Mouse (Mus musculus) limb, embryonic 14.5 days (tissue): ENCODE measurements around the gene Slc16a14. TPM values are rescaled to one million over a fixed set of nuclear protein-coding genes. Genes with fewer than 3 reads are reported as not detected.

Experiments used
- ATAC-seq: fragments of 200-750 bp; cut with Nextera tagmentation; 2 replicates; pipeline ENCODE4 v1.8.0; 2017; ENCODE audit warnings: low read depth, moderate number of reproducible peaks, moderate TSS enrichment; ENCODE audit not compliant: low FRiP score
- DNase-seq: peaks from one replicate; pipeline ENCODE4 v3.0.0-alpha.2; 2015; ENCODE audit warnings: low spot score
- H3K27ac ChIP-seq: fragments of 300-500 bp; sonication (generic); replicated peaks from 2 replicates; pipeline ENCODE4 v1.5.1; 2014; ENCODE audit warnings: low read depth, mild to moderate bottlenecking, low read length, moderate library complexity, mixed read lengths
- H3K27me3 ChIP-seq: fragments of 300-500 bp; sonication (generic); 2 replicates; pipeline ENCODE4 v1.6.1; 2014; ENCODE audit warnings: low read length, mixed read lengths; ENCODE audit not compliant: control insufficient read depth, insufficient read depth
- H3K36me3 ChIP-seq: fragments of 300-500 bp; sonication (generic); 2 replicates; pipeline ENCODE4 v1.6.1; 2014; ENCODE audit warnings: mild to moderate bottlenecking, low read length, moderate library complexity, mixed read lengths; ENCODE audit not compliant: control insufficient read depth, insufficient read depth
- H3K4me1 ChIP-seq: fragments of 300-500 bp; sonication (generic); 2 replicates; pipeline ENCODE4 v1.6.1; 2014; ENCODE audit warnings: antibody characterized with exemption, low read length, mixed read lengths; ENCODE audit not compliant: control insufficient read depth, insufficient read depth
- H3K4me2 ChIP-seq: fragments of 300-500 bp; sonication (generic); replicated peaks from 2 replicates; pipeline ENCODE4 v1.6.1; 2014; ENCODE audit warnings: low read depth, mild to moderate bottlenecking, low read length, moderate library complexity; ENCODE audit not compliant: severe bottlenecking
- H3K4me3 ChIP-seq: fragments of 300-500 bp; sonication (generic); replicated peaks from 2 replicates; pipeline ENCODE4 v1.5.1; 2014; ENCODE audit warnings: low read length
- H3K9ac ChIP-seq: fragments of 300-500 bp; sonication (generic); 2 replicates; pipeline ENCODE4 v1.6.1; 2014; ENCODE audit warnings: mild to moderate bottlenecking, low read depth, low read length, moderate library complexity; ENCODE audit not compliant: severe bottlenecking
- H3K9me3 ChIP-seq: fragments of 300-500 bp; sonication (generic); 2 replicates; pipeline ENCODE4 v1.6.1; 2016; ENCODE audit warnings: low read length; ENCODE audit not compliant: control insufficient read depth
- POLR2A ChIP-seq: fragments of 200-500 bp; IDR thresholded peaks from 2 replicates; pipeline ENCODE4 v1.8.0; 2012; ENCODE audit warnings: inconsistent platforms, mild to moderate bottlenecking, moderate library complexity, borderline replicate concordance; ENCODE audit not compliant: insufficient read depth, insufficient read length; ENCODE audit errors: extremely low read depth
- WGBS: fragments of 180-500 bp; shearing (Covaris S2); extraction: QIAGEN DNeasy Blood & Tissue Kit; methylation state at CpG from one replicate; pipeline ENCODE4 v1.1.7; 2014; 5-methylcytosine and 5-hydroxymethylcytosine counted together
- polyA plus RNA-seq, 2 experiments: library from polyadenylated mRNA; depleted of rRNA in 1 of 2; stranded (reverse) in 1 of 2; unstranded in 1 of 2; fragments of >200 nt; fragmentation: Nextera tagmentation in 1 of 2; extraction: Ambion mirVana in 1 of 2; gene quantifications; 2 replicates each; pipeline versions ENCODE4 v1.2.1 to v1.2.3; 2012 to 2014

Slc16a14 gene
- polyA plus RNA-seq, 2 experiments, result 0.15 to 0.18 TPM

DNA sequence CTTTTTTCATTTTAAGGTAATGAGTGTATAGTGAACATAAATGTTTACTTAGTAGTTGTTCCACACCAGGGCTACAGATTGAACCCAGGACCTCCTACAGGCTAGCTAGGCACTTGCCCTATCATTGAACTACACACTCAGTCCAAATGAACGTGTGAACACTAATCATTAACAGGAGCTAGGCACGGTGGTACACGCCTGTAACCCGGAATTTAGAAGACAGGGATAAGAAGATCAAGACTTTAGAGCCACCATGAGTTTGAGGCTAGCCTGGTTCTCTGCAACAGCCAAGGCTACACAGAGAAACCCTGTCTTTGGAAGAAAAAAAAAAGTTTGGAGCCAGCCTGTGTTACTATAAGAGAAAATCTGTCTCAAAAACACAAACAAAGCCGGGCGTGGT, 75.3 kb downstream of the Slc16a14 start:
- Histone ChIP-seq H3K27me3 (no peaks in the 10 kb centered on the region), H3K4me2 (no peak overlapping the region), H3K4me3 (no peak overlapping the region), H3K27ac (no peak overlapping the region), H3K4me1 (no peaks in the 10 kb centered on the region), H3K9me3 (no peaks in the 10 kb centered on the region), H3K9ac (no peak overlapping the region), H3K36me3 (no peaks in the 10 kb centered on the region)
- WGBS, result 86% methylated on average over 6 of the region's 6 CpGs
- no peak for DNase-seq
- no peak for TF ChIP-seq POLR2A
- no peak for ATAC-seq

Other genes with a start within 250 kb of the Slc16a14 start
- 5.9 and 7.5 TPM in 2 replicates for gene Dner, start 238.9 kb downstream of the Slc16a14 start, polyA plus RNA-seq (2012; rRNA removed)
- 5.1 and 6.4 TPM in 2 replicates for gene Dner, start 238.9 kb downstream of the Slc16a14 start, polyA plus RNA-seq (2014; fragmentation: Nextera tagmentation; extraction: Ambion mirVana)
- gene Fbxo36, start 95.3 kb downstream of the Slc16a14 start, polyA plus RNA-seq (2012; rRNA removed), result 4.6 and 5.6 TPM in 2 replicates
- gene Fbxo36, start 95.3 kb downstream of the Slc16a14 start, polyA plus RNA-seq (2014; fragmentation: Nextera tagmentation; extraction: Ambion mirVana), result 10.1 and 11.6 TPM in 2 replicates
- gene Trip12, start 94.6 kb downstream of the Slc16a14 start, polyA plus RNA-seq (2012; rRNA removed), result 80.2 and 87.3 TPM in 2 replicates
- gene Trip12, start 94.6 kb downstream of the Slc16a14 start, polyA plus RNA-seq (2014; fragmentation: Nextera tagmentation; extraction: Ambion mirVana), result 76.9 and 86.2 TPM in 2 replicates
- gene Gm10553, start 165.0 kb upstream of the Slc16a14 start, polyA plus RNA-seq (2012; rRNA removed), result not detected in 2 replicates
- gene Gm10553, start 165.0 kb upstream of the Slc16a14 start, polyA plus RNA-seq (2014; fragmentation: Nextera tagmentation; extraction: Ambion mirVana), result not detected in 2 replicates
- 0.04 TPM in 1 of 2 replicates, not detected in the other for gene A530032D15Rik, start 174.7 kb upstream of the Slc16a14 start, polyA plus RNA-seq (2012; rRNA removed)
- not detected in 2 replicates for gene A530032D15Rik, start 174.7 kb upstream of the Slc16a14 start, polyA plus RNA-seq (2014; fragmentation: Nextera tagmentation; extraction: Ambion mirVana)